Mouse (Mus musculus) left cerebral cortex, postnatal 14 days (tissue): Measurements from ENCODE around the gene Obox5. TPM values are rescaled to one million over a fixed set of nuclear protein-coding genes. Genes with fewer than 3 reads are reported as not detected.
"Not testable (repeated sequence)": the region's sequence is repeated elsewhere in the genome, so short reads cannot be mapped to it uniquely, and the experiment has no call there.

Source experiments
- DNase-seq, 2 experiments: peaks; one replicate each; pipeline ENCODE4 v3.0.0; 2021 to 2022; ENCODE audit warnings: low spot score in 2 of 2, mixed read lengths in 1 of 2
- intact Hi-C: fragments of 180-260 bp; cut with DNase I; formaldehyde crosslinking; loops from one replicate; pipeline ENCODE4 v1.15.1; 2025
- long read RNA-seq, 2 experiments: library from polyadenylated mRNA; stranded (forward); transcript quantifications; one replicate each; pipeline ENCODE4 v2.0.0; 2021
- total RNA-seq, 2 experiments: library from RNA; stranded (reverse); gene quantifications; 2 replicates each; pipeline ENCODE4 v1.2.3; 2021

The Obox5 gene
- not detected for total RNA-seq
- long read RNA-seq, experiment 1 = 0 reads
- long read RNA-seq, experiment 2 = 0 reads

DNA sequence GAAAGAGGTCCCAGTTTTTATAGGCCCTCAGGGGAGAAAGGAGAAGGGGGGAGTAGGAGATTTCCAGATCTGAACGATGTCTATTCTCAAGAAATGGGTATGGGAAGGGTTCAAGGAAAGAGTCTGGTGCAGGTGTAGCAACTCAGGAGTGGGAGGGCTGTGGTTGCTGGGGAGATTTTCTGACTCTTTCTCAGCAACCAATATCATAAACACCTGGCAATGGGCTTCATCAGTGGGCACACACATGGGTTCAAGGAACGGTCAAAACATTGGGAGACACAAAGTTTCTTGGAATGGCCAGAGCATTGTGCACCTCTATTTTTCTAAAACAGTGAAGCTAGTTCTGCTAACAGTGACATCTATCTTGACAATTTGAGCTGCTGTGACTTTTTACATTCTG is at the start of gene Obox5:
Obox5 (plus strand) TSS at position 301 of the 400 bp plus-strand sequence.
- intact Hi-C loops, DNase-seq: not testable (repeated sequence)

DNA sequence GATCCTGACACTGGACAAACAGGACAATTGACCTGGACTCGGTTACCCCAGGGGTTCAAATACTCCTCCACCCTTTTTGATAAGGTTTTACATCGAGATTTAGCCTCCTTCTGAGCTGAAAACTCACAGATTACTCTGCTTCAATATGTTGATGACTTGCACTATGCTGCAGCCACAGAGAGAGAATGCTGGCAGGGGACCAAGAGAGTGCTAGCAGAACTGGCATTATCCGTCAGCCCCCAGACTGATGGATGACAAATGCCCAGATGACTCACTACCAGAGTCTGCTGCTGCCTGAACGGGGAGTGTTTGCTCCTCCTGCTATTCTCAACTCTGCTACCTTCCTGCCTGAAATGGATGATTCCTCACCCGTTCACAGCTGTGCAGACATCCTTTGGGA is 635 bp upstream of the Obox5 start:
- DNase-seq, intact Hi-C loops: not testable (repeated sequence)

Other genes with a start within 250 kb of the Obox5 start
- not detected for gene Obox3, start 110.2 kb upstream of the Obox5 start, total RNA-seq
- gene Obox6, start 89.5 kb downstream of the Obox5 start, total RNA-seq = not detected
- gene Crx, start 129.8 kb downstream of the Obox5 start, total RNA-seq = not detected
- not detected for gene Crxos, start 132.5 kb downstream of the Obox5 start, total RNA-seq
- 1,000 to 10,000 TPM; 1,549 to 1,751 TPM for gene Selenow, start 172.3 kb downstream of the Obox5 start, total RNA-seq
- 100 to 1,000 TPM in 1 of 2 experiments, 10 to 100 TPM in 1; 97.9 to 106 TPM for gene Nop53, start 195.9 kb downstream of the Obox5 start, total RNA-seq
- gene Ehd2, start 217.4 kb downstream of the Obox5 start, total RNA-seq = 1 to 10 TPM; 6.8 to 8.4 TPM